Mouse (Mus musculus) erythroblast, embryonic 14.5 days (primary cell): ENCODE results near the gene Smim11.

Experiments
- GATA1 ChIP-seq: IDR thresholded peaks from 2 replicates; pipeline ENCODE4 v1.6.1; 2012; ENCODE audit warnings: low read length, inconsistent platforms, mixed read lengths
- TAL1 ChIP-seq: IDR thresholded peaks from 3 replicates; pipeline ENCODE4 v1.6.1; 2012; ENCODE audit warnings: low read length, inconsistent platforms, mixed read lengths

GRCm38 (mm10) chr16:92282671-92283070 is 18.4 kb upstream of the Smim11 start:
- TF ChIP-seq GATA1 (no peak), TAL1 (no peak)
